Comparison of ENCODE assay signal across 15 mouse cellular contexts in genomic region chr5:138915068-138915467, GRCm38 (mm10).
DNase-seq lines count a peak whose midpoint lies in the region; ATAC-seq and TF ChIP-seq lines count a peak whose summit lies in the region.
"Had no signal": no experiment of that assay in that cellular context is flagged by ENCODE, and none has a peak within 500 bp of the region (broad histone marks: within the 10 kb centered on the region; RNA-seq: fewer than 3 reads in every experiment).

No protein-coding gene starts in this region.

- no peak overlapping the region for H3K4me3 ChIP-seq in hindbrain, embryonic 10.5 days
- H3K4me3 ChIP-seq in hindbrain, postnatal 0 days (ENCODE audit: low read length), result no peak overlapping the region
- no peak overlapping the region for H3K4me3 ChIP-seq in kidney, embryonic 15.5 days (replicated peaks)
- H3K4me3 ChIP-seq: embryonic facial prominence, embryonic 13.5 days; gastrocnemius, adult 2 months; heart, embryonic 12.5 days; hindbrain, embryonic 15.5 days had no signal

- no peak overlapping the region for H3K4me2 ChIP-seq in hindbrain, postnatal 0 days (ENCODE audit: low read depth, low read length)
- H3K4me2 ChIP-seq in kidney, embryonic 15.5 days, result no peak overlapping the region
- H3K4me2 ChIP-seq: embryonic facial prominence, embryonic 13.5 days; heart, embryonic 12.5 days; hindbrain, embryonic 15.5 days had no signal

- no peaks in the 10 kb centered on the region for H3K36me3 ChIP-seq in hindbrain, embryonic 10.5 days
- H3K36me3 ChIP-seq in hindbrain, postnatal 0 days (ENCODE audit: insufficient read depth, low read length), result no peaks in the 10 kb centered on the region
- H3K36me3 ChIP-seq in kidney, embryonic 15.5 days, result no peaks in the 10 kb centered on the region
- H3K36me3 ChIP-seq: embryonic facial prominence, embryonic 13.5 days; heart, embryonic 12.5 days; hindbrain, embryonic 15.5 days had no signal

- TF ChIP-seq CTCF in hindbrain, postnatal 0 days (IDR thresholded peaks at IDR 0.05; ENCODE audit: low read depth), result no peak
- TF ChIP-seq CTCF in brain, embryonic 14.5 days (IDR thresholded peaks at IDR 0.05; ENCODE audit: borderline replicate concordance, extremely low read depth, insufficient read depth, insufficient read length), result no peak

- DNase-seq in hindbrain, embryonic 10.5 days (ENCODE audit: low spot score), result no peak
- no peak for DNase-seq in hindbrain, postnatal 0 days (ENCODE audit: low spot score)
- no peak for DNase-seq in kidney, adult 11 months
- DNase-seq in brain, embryonic 14.5 days (ENCODE audit: low read depth), result peak; percentile 9
- DNase-seq in kidney, postnatal 36 days, result peak; percentile 37 to 54
- DNase-seq in thymus, postnatal 0 days (ENCODE audit: low spot score), result no peak
- no peak for DNase-seq in c-Kit-positive CD71-positive TER-119-positive erythroid progenitor cells, embryonic 14.5 days (ENCODE audit: low spot score)
- DNase-seq: gastrocnemius, adult 2 months; gastrocnemius, postnatal 25 days had no signal

- no peak for TF ChIP-seq POLR2A in brain, embryonic 14.5 days (IDR thresholded peaks at IDR 0.05; ENCODE audit: borderline replicate concordance, extremely low read depth, insufficient read depth, insufficient read length, poor library complexity, severe bottlenecking)

- no peak for ATAC-seq in hindbrain, postnatal 0 days
- ATAC-seq in kidney, embryonic 15.5 days (replicated peaks; ENCODE audit: low FRiP score), result peak; percentile 74
- ATAC-seq: activated CD4-positive, CD25-positive, alpha-beta regulatory T cell, adult 4 months; forebrain, embryonic 14.5 days had no signal

- no peaks in the 10 kb centered on the region for H3K27me3 ChIP-seq in hindbrain, embryonic 10.5 days (ENCODE audit: insufficient read depth, poor library complexity, severe bottlenecking)
- H3K27me3 ChIP-seq in hindbrain, postnatal 0 days (ENCODE audit: insufficient read depth, low read length), result no peaks in the 10 kb centered on the region
- no peaks in the 10 kb centered on the region for H3K27me3 ChIP-seq in kidney, embryonic 15.5 days
- H3K27me3 ChIP-seq: embryonic facial prominence, embryonic 13.5 days; heart, embryonic 12.5 days; hindbrain, embryonic 15.5 days had no signal

- no peaks in the 10 kb centered on the region for H3K9me3 ChIP-seq in hindbrain, embryonic 10.5 days
- H3K9me3 ChIP-seq in hindbrain, postnatal 0 days (ENCODE audit: low read length), result no peaks in the 10 kb centered on the region
- H3K9me3 ChIP-seq in kidney, embryonic 15.5 days (replicated peaks), result no peaks in the 10 kb centered on the region
- H3K9me3 ChIP-seq: embryonic facial prominence, embryonic 13.5 days; hindbrain, embryonic 15.5 days had no signal

- peaks cover 35% of the 10 kb centered on the region for H3K4me1 ChIP-seq in hindbrain, embryonic 10.5 days (replicated peaks)
- no peaks in the 10 kb centered on the region; the same call in 1 of the 2 replicates for H3K4me1 ChIP-seq in hindbrain, postnatal 0 days (ENCODE audit: insufficient read depth, low read length)
- peaks cover 18% of the 10 kb centered on the region for H3K4me1 ChIP-seq in kidney, embryonic 15.5 days

- no peak overlapping the region for H3K9ac ChIP-seq in hindbrain, postnatal 0 days (replicated peaks; ENCODE audit: low read length)
- H3K9ac ChIP-seq in kidney, embryonic 15.5 days, result no peak overlapping the region
- H3K9ac ChIP-seq: embryonic facial prominence, embryonic 13.5 days; heart, embryonic 12.5 days; hindbrain, embryonic 15.5 days had no signal

- peak overlapping the region; percentile 37; the same call in 1 of the 2 replicates for H3K27ac ChIP-seq in hindbrain, embryonic 10.5 days
- no peak overlapping the region for H3K27ac ChIP-seq in hindbrain, postnatal 0 days
- H3K27ac ChIP-seq in kidney, embryonic 15.5 days, result peak overlapping the region; percentile 61
- H3K27ac ChIP-seq: gastrocnemius, adult 2 months; hindbrain, embryonic 15.5 days had no signal

- WGBS in hindbrain, embryonic 10.5 days, result 8% methylated on average over 5 of the region's 5 CpGs
- WGBS in hindbrain, postnatal 0 days, result 26% methylated on average over 5 of the region's 5 CpGs
- 17% methylated on average over 5 of the region's 5 CpGs for WGBS in kidney, embryonic 15.5 days

Comparison
In these comparisons a context has a peak if more than half of its experiments do, and no peak if none do; other contexts are left out.
1. DNase-seq: peak in brain, embryonic 14.5 days (single experiment) and kidney, postnatal 36 days (2 of 2); none in hindbrain, embryonic 10.5 days (single experiment), hindbrain, postnatal 0 days (single experiment), kidney, adult 11 months (single experiment), thymus, postnatal 0 days (single experiment) and c-Kit-positive CD71-positive TER-119-positive erythroid progenitor cells, embryonic 14.5 days (single experiment).